Mouse (Mus musculus): ENCODE data around the gene Slc45a3.

Gene Slc45a3

DNA sequence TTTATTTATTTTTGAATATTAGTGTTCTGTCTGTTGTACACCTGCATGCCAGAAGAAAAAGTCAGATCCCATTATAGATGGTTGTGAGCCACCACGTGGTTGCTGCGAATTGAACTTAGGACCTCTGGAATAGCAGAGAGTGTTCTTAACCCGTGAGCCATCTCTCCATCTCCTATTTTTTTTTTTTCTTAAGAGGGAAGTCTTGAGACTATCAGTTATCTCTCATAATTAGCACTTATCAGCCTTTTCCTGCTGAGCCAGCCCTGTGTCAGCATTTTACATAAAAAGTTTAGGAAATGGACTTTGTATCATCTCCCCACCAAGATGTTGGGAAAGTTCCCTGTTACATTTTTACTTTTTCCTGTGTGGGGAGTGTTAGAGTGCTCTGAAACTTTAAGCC, 59.3 kb downstream of the Slc45a3 start:
- no peak for DNase-seq (ENCODE audit: low read depth in 1 of 2, low spot score in 2 of 2)

DNA sequence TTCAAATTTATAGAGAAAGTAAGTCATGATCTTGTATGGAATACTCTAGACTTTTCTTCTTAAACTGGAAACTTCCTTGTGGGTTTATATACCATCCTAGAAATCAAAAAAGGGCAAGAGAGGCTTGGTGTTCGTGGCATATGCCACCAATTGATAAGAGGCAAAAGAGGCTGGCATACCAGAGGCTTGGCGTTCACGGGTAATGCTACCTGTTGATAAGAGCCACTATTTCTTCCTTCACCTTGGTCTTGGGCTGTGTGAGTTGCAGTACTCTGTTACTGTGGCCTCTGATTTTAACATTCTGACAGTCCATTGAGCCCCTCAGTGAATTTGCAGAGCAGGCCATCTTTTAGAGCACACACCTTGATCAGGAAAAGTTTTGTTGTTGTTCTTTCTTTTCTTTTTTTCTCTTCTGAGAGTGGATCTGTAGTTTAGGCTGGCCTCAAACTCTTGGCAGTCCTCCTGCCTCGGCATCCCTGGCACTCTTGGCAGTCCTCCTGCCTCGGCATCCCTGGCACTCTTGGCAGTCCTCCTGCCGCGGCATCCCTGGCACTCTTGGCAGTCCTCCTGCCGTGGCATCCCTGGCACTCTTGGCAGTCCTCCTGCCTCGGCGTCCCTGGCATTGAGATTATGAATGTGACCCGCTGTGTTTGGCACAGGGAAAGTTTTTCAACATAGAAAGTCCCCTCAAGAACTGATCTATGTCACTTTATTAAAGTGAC, 64.3 kb downstream of the Slc45a3 start:
- DNase-seq (ENCODE audit: low read depth in 1 of 2, low spot score in 2 of 2), result no peak

DNA sequence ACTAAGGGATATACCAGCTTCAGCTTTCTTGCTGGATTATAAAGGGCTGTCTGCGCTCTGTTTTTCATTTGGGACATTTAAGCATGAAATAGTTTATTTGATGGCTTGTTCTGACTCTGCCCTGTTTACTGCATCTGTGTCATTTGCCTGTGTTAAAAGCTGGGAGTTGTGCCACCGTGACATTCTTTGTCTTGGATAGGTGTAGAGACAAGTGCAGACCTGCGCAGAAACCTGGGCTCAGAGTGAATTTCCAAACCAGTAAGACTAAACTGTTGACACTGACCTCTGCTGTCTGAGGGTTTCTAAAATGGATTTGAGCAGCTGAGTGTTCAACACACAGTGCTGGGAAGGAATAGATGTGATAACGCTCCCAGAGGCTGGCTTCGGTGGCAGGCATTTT, 65.2 kb downstream of the Slc45a3 start:
- DNase-seq (ENCODE audit: low read depth in 1 of 2, low spot score in 2 of 2), result no peak

DNA sequence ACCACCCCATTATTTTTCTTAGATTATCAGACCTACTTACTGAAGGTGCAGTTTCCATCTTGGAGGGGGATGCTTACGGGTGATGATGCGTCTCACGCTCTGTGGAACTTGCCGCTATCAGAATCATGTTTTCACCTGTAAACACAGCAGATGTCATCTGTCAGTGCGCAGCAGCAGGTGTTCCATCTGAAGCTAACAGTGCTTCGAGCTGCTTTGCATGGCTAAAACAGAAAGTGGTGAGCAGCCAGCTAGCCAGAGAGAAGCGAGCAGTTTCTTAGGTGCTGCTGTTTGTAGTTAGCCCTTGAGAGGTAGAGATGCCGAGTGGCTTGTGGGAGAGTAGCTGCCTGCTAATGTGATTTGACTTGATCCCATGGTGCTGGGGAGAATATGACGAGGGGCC, 65.6 kb downstream of the Slc45a3 start:
- DNase-seq (ENCODE audit: low read depth in 1 of 2, low spot score in 2 of 2), result no peak

DNA sequence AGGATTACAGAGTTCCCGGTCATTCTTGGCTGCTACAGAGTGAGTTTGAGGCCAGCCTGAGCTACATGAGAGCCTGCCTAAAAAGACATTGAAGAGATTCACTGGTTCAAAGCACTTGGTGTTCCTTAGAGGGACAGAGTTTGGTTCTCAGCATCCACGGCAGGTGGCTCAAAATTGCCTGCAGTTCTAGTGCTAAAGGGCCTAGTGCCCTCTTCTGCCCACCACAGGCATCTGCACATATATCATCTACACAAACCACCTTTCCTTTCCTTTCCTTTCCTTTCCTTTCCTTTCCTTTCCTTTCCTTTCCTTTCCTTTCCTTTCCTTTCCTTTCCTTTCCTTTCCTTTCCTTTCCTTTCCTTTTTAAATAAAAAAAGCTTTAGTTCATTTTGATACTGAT, 67.8 kb downstream of the Slc45a3 start:
- DNase-seq (ENCODE audit: low read depth in 1 of 2, low spot score in 2 of 2), result no peak

DNA sequence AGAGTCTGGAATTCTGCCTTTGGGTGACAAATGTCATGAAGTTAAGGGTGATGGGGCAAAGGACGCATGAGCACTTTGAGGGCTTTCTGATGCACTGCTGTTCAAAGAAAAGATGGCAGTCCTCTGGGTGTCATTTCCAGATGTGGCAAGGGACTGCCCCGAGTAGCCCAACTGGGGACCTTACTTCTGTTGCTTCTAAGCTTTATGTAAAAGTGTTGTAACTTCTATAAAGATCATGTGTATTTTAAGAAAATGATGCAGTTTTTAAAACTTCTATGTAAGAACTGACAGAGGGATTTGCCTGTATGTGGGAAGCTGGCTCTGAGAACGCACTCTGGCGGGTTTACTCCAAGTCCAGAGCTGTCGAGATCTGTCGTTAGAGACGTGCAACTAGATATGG, 69.4 kb downstream of the Slc45a3 start:
- DNase-seq (ENCODE audit: low read depth in 1 of 2, low spot score in 2 of 2), result no peak
